Mouse (Mus musculus) ES-E14 (cell line): Measurements from ENCODE around the gene Tpk1. TPM values are rescaled to one million over a fixed set of nuclear protein-coding genes. Genes with fewer than 3 reads are reported as not detected.

Source experiments
- DNase-seq: peaks from one replicate; pipeline ENCODE4 v3.0.0-alpha.2; 2013; ENCODE audit warnings: low read depth, low spot score
- H3K27ac ChIP-seq: 2 replicates; pipeline ENCODE4 v1.5.1; 2012; ENCODE audit warnings: low read depth, mild to moderate bottlenecking, low read length, moderate library complexity, mixed read lengths; ENCODE audit not compliant: poor library complexity, insufficient read depth, severe bottlenecking
- H3K36me3 ChIP-seq: 2 replicates; pipeline ENCODE4 v1.6.1; 2012; ENCODE audit warnings: mild to moderate bottlenecking, low read length, moderate library complexity, mixed read lengths; ENCODE audit not compliant: control insufficient read depth, poor library complexity, insufficient read depth, severe bottlenecking
- H3K4me1 ChIP-seq, 2 experiments: fragments of 150-350 bp in 1 of 2; sonication (generic) in 1 of 2; 2 replicates each; pipeline ENCODE4 v1.6.1; 2012; ENCODE audit warnings: low read length in 2 of 2, mild to moderate bottlenecking in 1 of 2, mixed read lengths in 1 of 2; ENCODE audit not compliant: control insufficient read depth in 2 of 2, insufficient read depth in 2 of 2, poor library complexity in 1 of 2
- H3K4me3 ChIP-seq, 2 experiments: fragments of 150-350 bp in 1 of 2; sonication (generic) in 1 of 2; 2 replicates each; pipeline ENCODE4 v1.5.1; 2012; ENCODE audit warnings: low read length in 2 of 2, low read depth in 1 of 2, mild to moderate bottlenecking in 1 of 2, mixed read lengths in 1 of 2; ENCODE audit not compliant: insufficient read depth in 1 of 2, poor library complexity in 1 of 2, severe bottlenecking in 1 of 2
- H3K9ac ChIP-seq: 2 replicates; pipeline ENCODE4 v1.6.1; 2012; ENCODE audit warnings: low read depth, mild to moderate bottlenecking, low read length, mixed read lengths; ENCODE audit not compliant: poor library complexity, insufficient read depth, severe bottlenecking
- H3K9me3 ChIP-seq: fragments of 150-350 bp; sonication (generic); 2 replicates; pipeline ENCODE4 v1.6.1; 2012; ENCODE audit warnings: low read depth, mild to moderate bottlenecking, low read length; ENCODE audit not compliant: control insufficient read depth, insufficient read depth
- CHD2 ChIP-seq: IDR thresholded peaks from 2 replicates; pipeline ENCODE4 v1.6.1; 2014; ENCODE audit warnings: mild to moderate bottlenecking, low read depth, low read length, inconsistent platforms
- HCFC1 ChIP-seq: IDR thresholded peaks from 2 replicates; pipeline ENCODE4 v1.6.1; 2012; ENCODE audit warnings: low read length, inconsistent platforms, borderline replicate concordance; ENCODE audit not compliant: insufficient read depth
- MAFK ChIP-seq: IDR thresholded peaks from 2 replicates; pipeline ENCODE4 v1.6.1; 2014; ENCODE audit warnings: mild to moderate bottlenecking, low read depth, low read length, inconsistent platforms; ENCODE audit not compliant: insufficient read depth
- ZC3H11A ChIP-seq: IDR thresholded peaks from 2 replicates; pipeline ENCODE4 v1.6.1; 2012; ENCODE audit warnings: low read depth, mild to moderate bottlenecking, inconsistent platforms, low read length, borderline replicate concordance
- ZNF384 ChIP-seq: IDR thresholded peaks from 2 replicates; pipeline ENCODE4 v1.6.1; 2012; ENCODE audit warnings: low read depth, low read length, inconsistent platforms
- in situ Hi-C, 2 experiments: fragments of 600-800 bp; cut with MboI; formaldehyde crosslinking; loops; one replicate each; pipeline ENCODE4 v1.15.1; 2025; ENCODE audit warnings: low sequenced_read_pairs in 2 of 2, inconsistent platforms in 1 of 2; ENCODE audit not compliant: unreplicated experiment in 2 of 2
- total RNA-seq: library from RNA; depleted of rRNA; stranded (reverse); fragments of 300-350 nt; gene quantifications from 2 replicates; pipeline ENCODE4 v1.2.3, GENCODE M21; 2012

Gene Tpk1
- total RNA-seq, 1 experiment = 13.3 TPM

DNA sequence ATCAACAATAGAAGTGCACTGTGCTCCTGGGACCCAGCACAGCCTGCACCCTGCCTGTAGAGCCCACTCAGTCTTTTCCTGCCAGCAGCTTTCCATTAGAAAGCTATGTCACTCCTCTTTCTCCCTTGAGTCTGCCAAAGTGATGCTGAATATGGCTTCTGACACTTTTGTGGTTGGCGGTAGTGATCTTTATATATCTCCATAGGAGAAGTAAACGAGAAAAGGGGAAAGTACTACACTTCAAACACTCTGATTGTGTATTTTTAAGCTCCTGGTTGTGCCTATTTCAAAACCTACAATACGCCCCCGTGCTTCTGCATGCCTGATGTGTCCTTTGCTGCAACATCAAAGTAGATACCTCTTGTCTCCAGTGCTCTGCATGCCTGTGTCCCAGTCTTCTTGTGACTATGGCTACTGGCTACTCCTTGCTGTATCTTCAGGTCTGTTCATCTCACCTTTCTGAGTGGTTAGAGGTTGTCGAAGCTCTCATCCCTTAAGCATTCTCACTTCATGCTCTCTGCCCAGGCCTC lies 302.7 kb downstream of the Tpk1 start:
- Histone ChIP-seq H3K9ac (no peak overlapping the region), H3K9me3 (no peaks in the 10 kb centered on the region), H3K36me3 (no peaks in the 10 kb centered on the region), H3K27ac (no peak overlapping the region), H3K4me1 (peaks cover 0 to 3% of the 10 kb centered on the region in 2 experiments; a peak in 3 of 4 replicates), H3K4me3 (no peak overlapping the region)
- TF ChIP-seq HCFC1 = no peak
- DNase-seq = no peak
- in situ Hi-C loops = no loop called here

DNA sequence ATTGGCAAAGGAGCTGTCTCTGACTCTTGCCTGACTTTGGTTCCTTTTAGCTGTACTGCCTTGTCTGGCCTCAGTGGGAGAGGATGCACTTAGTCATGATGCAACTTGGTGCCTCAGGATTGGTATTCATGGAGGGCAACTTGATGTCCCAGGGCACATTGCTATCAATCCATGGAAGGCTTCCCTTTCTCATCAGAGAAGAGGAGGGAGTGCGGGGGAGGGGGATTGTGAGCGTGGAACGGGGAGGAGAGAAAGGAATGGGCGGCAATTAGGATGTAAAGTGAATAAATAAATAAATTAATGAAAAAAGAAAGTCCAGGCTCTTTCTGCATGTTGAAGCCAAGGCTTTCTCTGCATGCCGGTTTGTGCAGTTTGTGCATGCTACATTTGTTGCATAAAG lies 304.8 kb downstream of the Tpk1 start:
- Histone ChIP-seq H3K4me1 (peaks cover 0 to 3% of the 10 kb centered on the region in 2 experiments; a peak in 3 of 4 replicates), H3K4me3 (no peak overlapping the region), H3K9me3 (no peaks in the 10 kb centered on the region), H3K9ac (no peak overlapping the region), H3K36me3 (no peaks in the 10 kb centered on the region), H3K27ac (no peak overlapping the region)
- in situ Hi-C loops = no loop called here
- TF ChIP-seq HCFC1 = no peak
- no peak for TF ChIP-seq MAFK
- TF ChIP-seq ZNF384 = no peak
- no peak for TF ChIP-seq CHD2
- no peak for TF ChIP-seq ZC3H11A
- no peak for DNase-seq

GRCm38 (mm10) chr6:43360214-43360613 lies 305.9 kb downstream of the Tpk1 start:
- Histone ChIP-seq H3K4me1 (peaks cover 0 to 3% of the 10 kb centered on the region in 2 experiments; a peak in 3 of 4 replicates), H3K36me3 (no peaks in the 10 kb centered on the region), H3K9me3 (no peaks in the 10 kb centered on the region), H3K27ac (no peak overlapping the region), H3K4me3 (no peak overlapping the region), H3K9ac (no peak overlapping the region)
- TF ChIP-seq ZC3H11A = no peak
- no peak for TF ChIP-seq CHD2
- no peak for TF ChIP-seq ZNF384
- no peak for TF ChIP-seq HCFC1
- TF ChIP-seq MAFK = no peak
- DNase-seq = no peak
- in situ Hi-C loops = no loop called here

- in situ Hi-C loops = no loop called here
- no peak overlapping the region for H3K4me3 ChIP-seq
- no peaks in the 10 kb centered on the region for H3K36me3 ChIP-seq
- TF ChIP-seq ZNF384 (no peak), ZC3H11A (no peak), CHD2 (no peak), MAFK (no peak), HCFC1 (no peak)
- H3K9ac ChIP-seq = no peak overlapping the region
- H3K4me1 ChIP-seq = no peaks in the 10 kb centered on the region; a peak in 1 of 4 replicates
- DNase-seq = no peak
- H3K9me3 ChIP-seq = no peaks in the 10 kb centered on the region
- no peak overlapping the region for H3K27ac ChIP-seq
These were observed 311.4 kb downstream of the Tpk1 start for GRCm38 (mm10) chr6:43354562-43355241.

- TF ChIP-seq MAFK (no peak), HCFC1 (no peak)
- in situ Hi-C loops = no loop called here
- H3K4me1 ChIP-seq = no peaks in the 10 kb centered on the region
These were observed 312.6 kb downstream of the Tpk1 start for GRCm38 (mm10) chr6:43353446-43353845.

More at GRCm38 (mm10) chr6:43353446-43353845, 312.6 kb downstream of the Tpk1 start:
- DNase-seq = no peak
- Histone ChIP-seq H3K9ac (no peak overlapping the region), H3K36me3 (no peaks in the 10 kb centered on the region), H3K4me3 (no peak overlapping the region), H3K27ac (no peak overlapping the region), H3K9me3 (no peaks in the 10 kb centered on the region)
